15 mouse cellular contexts compared by ENCODE assay signal in genomic region chr4:68764937-68765336, GRCm38 (mm10).
"Had no signal": no experiment of that assay in that cellular context is flagged by ENCODE, and none has a peak within 500 bp of the region (broad histone marks: within the 10 kb centered on the region; RNA-seq: fewer than 3 reads in every experiment).

No protein-coding gene starts in this region.

- DNase-seq: liver, postnatal 0 days; lung, adult 2 months; lung, postnatal 14 days; lung, postnatal 36 days; right cerebral cortex, postnatal 14 days; thymus, adult 18-20 months; thymus, postnatal 14 days; thymus, postnatal 36 days had no signal

- ATAC-seq: liver, postnatal 0 days; lung, postnatal 0 days had no signal

- H3K27ac ChIP-seq: liver, embryonic 15.5 days; lung, embryonic 15.5 days; macrophage; neural tube, embryonic 12.5 days had no signal

- H3K4me3 ChIP-seq: liver, embryonic 15.5 days; lung, embryonic 15.5 days; megakaryocyte, embryonic 14.5 days; midbrain, embryonic 13.5 days; neural tube, embryonic 12.5 days had no signal
